Mouse (Mus musculus) brain, embryonic 14.5 days (tissue): ENCODE measurements around the gene Csrnp3. TPM values are rescaled to one million over a fixed set of nuclear protein-coding genes. Genes with fewer than 3 reads are reported as not detected.

Source experiments
- DNase-seq: peaks from one replicate; pipeline ENCODE4 v3.0.0-alpha.2; 2011; ENCODE audit warnings: low read depth
- CTCF ChIP-seq: fragments of 200-500 bp; IDR thresholded peaks from 2 replicates; pipeline ENCODE4 v1.5.1; 2012; ENCODE audit warnings: inconsistent platforms, mild to moderate bottlenecking, moderate library complexity, borderline replicate concordance; ENCODE audit not compliant: insufficient read depth, insufficient read length; ENCODE audit errors: extremely low read depth
- POLR2A ChIP-seq: fragments of 200-500 bp; IDR thresholded peaks from 2 replicates; pipeline ENCODE4 v1.6.1; 2012; ENCODE audit warnings: mild to moderate bottlenecking, inconsistent platforms, borderline replicate concordance; ENCODE audit not compliant: poor library complexity, insufficient read depth, insufficient read length, severe bottlenecking; ENCODE audit errors: extremely low read depth
- polyA plus RNA-seq: library from polyadenylated mRNA; depleted of rRNA; stranded (reverse); fragments of >200 nt; gene quantifications from 2 replicates; pipeline ENCODE4 v1.2.3, GENCODE M21; 2012

Gene Csrnp3
- polyA plus RNA-seq, 1 experiment, result 43.7 TPM

DNA sequence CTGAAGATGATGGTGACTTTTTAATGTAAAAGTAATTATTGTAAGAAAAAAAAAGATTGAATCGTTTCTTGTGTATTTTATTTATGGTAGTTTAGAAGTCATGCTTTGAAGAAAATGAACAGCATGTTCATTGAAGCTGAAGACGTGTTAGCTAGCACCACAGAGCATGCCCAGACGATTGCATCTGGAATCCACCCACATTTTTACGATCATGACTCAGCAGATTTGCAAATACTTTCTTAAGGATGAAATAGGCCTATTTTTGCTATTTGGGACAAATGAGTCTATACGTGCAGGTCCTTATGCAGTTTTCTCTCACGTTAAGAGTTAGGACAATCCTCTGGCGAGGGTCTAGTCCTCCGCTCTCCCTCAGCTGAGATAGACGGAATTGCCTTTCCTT, 177.9 kb downstream of the Csrnp3 start:
- no peak for TF ChIP-seq POLR2A
- TF ChIP-seq CTCF, result no peak
- DNase-seq, result no peak

DNA sequence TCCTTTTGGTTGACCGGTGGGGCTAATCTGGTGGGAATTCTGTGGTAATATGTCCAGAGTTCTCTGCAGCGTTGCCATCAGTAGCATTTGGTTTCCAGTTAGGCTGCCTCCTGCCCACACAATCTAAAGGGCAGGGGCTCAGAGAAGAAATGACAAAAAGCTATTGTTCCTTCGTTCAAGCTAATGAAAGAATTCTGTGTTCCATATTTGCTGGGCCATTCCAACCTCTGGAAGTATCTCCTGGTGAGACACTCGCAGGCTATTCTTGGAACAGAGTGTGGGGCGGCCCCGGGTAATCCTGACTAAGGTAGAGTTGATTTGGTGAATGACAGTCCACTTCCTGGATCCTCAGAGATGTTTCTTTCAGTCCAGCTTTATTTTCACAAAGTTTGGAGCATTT, 179.3 kb downstream of the Csrnp3 start:
- DNase-seq, result no peak
- no peak for TF ChIP-seq POLR2A
- no peak for TF ChIP-seq CTCF

DNA sequence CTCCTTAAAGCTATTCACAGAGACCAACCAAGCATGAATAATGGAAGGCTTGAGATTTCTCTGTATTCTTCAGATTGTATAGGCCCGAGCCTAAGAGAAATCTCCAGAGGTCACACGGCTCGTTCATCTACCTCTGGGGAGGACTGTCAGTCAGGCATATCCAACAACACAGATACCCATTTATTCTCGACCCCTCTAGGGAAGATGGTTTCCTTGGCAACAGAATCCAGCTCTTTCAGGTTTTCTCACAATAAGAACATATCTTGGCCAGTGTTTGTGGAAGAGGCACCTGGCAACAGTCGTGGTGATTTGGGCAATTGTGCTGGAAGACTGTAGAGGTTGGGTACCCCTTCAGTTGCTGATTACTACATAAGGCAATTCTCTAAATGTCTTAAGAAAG, 183.2 kb downstream of the Csrnp3 start:
- TF ChIP-seq CTCF, result no peak
- no peak for TF ChIP-seq POLR2A
- DNase-seq, result peak; percentile 93

DNA sequence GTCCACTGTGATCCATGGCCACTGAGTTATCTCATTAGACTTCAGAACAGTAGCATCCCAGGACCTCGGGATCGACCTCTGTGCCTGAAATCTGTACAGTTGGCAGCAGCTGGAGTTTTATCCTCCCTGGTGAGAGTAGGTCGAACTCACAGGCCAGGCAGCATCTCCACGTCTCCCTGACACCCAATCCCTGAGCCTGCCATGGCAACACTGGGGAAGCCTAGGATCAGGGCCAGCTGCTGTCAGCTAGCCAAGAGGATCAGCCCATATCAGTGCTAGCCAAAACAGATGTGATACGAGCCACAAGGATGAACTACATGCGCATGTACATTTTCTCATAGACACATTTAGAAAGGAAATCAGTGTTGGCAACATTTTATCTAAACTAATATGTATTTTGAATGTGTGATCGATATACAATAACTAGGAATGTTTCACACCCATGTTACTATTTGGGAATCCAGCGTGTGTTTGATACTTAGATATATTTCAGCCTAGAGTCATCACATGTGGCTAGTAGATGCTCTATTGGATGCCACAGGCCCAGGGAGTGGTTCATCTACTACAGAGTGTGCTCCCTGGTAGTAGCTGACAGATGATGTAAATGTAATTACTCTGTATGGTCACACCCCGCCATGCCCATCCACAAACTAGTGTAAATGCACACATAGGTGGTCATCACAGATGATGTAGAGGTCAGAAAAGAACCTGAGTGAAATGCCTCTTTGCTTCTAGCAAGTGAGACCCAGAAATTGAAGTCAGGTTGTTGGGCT, 189.5 kb downstream of the Csrnp3 start:
- peak; percentile 80 for DNase-seq
- TF ChIP-seq CTCF (no peak), POLR2A (no peak)

GRCm38 (mm10) chr2:66040611-66041010, 195.0 kb downstream of the Csrnp3 start:
- TF ChIP-seq CTCF, result no peak
- no peak for TF ChIP-seq POLR2A

DNA sequence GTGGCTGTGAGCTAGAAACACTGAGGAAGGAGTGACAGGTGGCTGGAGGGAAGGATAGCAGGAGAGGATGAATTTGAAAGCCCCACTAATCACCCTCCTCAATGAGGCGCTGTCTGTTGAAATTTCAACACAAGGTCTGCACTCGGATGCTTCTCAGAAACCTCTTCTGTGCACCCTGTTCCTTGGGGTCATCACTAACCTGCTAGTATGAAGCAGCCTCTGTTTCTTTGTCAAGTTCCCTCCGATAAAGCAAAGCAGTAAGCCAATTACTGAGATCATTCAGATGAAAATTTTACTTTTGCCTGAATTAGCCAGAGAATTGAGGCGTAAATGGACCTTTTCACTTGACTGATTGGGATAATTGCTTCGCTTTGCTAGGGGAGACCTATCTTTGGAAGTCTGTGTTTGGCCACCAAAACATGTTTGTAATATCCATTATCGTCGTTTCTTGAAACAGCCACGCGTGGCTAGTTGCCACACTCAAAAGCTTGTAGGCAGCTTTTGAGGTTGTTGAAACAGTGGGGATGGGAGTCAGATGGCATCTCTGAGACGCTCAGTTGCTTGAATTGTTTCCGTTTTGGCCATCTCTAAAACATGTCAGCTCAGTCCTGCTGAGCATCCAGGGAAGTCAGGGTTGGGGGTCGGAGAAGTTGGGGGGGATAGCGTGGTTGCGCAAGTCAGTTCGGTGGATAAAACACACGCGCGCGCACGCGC, 195.8 kb downstream of the Csrnp3 start:
- TF ChIP-seq CTCF (no peak), POLR2A (no peak)

More at GRCm38 (mm10) chr2:66040611-66041010, 195.0 kb downstream of the Csrnp3 start:
- peak; percentile 53 for DNase-seq

GRCm38 (mm10) chr2:66041917-66042419, 196.4 kb downstream of the Csrnp3 start:
- DNase-seq, result peak; percentile 94
- TF ChIP-seq CTCF (peak; percentile 75; the same call in 1 of the 2 replicates), POLR2A (no peak)

More for the DNA sequence above, 195.8 kb downstream of the Csrnp3 start:
- peak; percentile 90 for DNase-seq

- DNase-seq, result peak; percentile 94
- TF ChIP-seq CTCF, result no peak
- no peak for TF ChIP-seq POLR2A
Measured at GRCm38 (mm10) chr2:66043441-66044404, 198.2 kb downstream of the Csrnp3 start.

GRCm38 (mm10) chr2:66044405-66045089, 199.0 kb downstream of the Csrnp3 start:
- no peak for TF ChIP-seq CTCF
- no peak for TF ChIP-seq POLR2A
- DNase-seq, result peak; percentile 53

GRCm38 (mm10) chr2:66063291-66063690, 217.7 kb downstream of the Csrnp3 start:
- no peak for DNase-seq
- TF ChIP-seq CTCF (no peak), POLR2A (no peak)

DNA sequence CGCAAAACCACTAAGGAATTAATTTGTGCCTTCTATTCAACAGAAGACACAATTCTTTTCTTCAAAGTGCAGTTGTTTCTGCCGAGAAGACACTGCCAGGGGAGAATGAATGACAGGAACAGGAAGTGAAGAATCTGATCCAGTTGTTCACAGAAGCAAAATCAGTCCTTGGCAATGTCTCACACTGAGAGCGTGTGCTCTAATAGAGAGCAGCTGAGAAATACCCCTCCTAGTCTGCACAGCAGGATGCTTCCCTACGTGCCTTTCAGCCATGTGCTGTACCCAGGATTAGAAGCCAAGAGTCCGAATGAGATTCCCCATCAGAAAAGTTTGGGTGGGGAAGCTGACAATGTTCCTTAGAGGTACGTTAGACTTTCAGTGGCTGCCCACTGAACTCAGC, 223.9 kb downstream of the Csrnp3 start:
- DNase-seq, result peak; percentile 19
- TF ChIP-seq POLR2A, result no peak
- no peak for TF ChIP-seq CTCF
